Mouse (Mus musculus): ENCODE results near the gene Reps2. TPM values are rescaled to one million over a fixed set of nuclear protein-coding genes. Genes with fewer than 3 reads are reported as not detected.

The Reps2 gene
- total RNA-seq (2015; ENCODE audit: low replicate concordance), result 9.2 and 12.6 TPM in 2 replicates
- 0.45 and 2.1 TPM in 2 replicates for total RNA-seq (2017; ENCODE audit: low replicate concordance)

GRCm38 (mm10) chrX:162643091-162643788 lies at the start of gene Reps2:
TSS of gene Reps2 (minus strand) at chrX:162643649.
- peak; percentile 94 for ATAC-seq (replicated peaks; ENCODE audit: low FRiP score, poor library complexity, severe bottlenecking)

GRCm38 (mm10) chrX:162691272-162691671 lies 47.8 kb upstream of the Reps2 start:
- no peak for ATAC-seq (replicated peaks; ENCODE audit: low FRiP score, poor library complexity, severe bottlenecking)

- ATAC-seq (replicated peaks; ENCODE audit: low FRiP score, poor library complexity, severe bottlenecking), result no peak
These were observed 41.9 kb upstream of the Reps2 start for GRCm38 (mm10) chrX:162685394-162685793.

- peak; percentile 82 for ATAC-seq (replicated peaks; ENCODE audit: low FRiP score, poor library complexity, severe bottlenecking)
These were observed 36.1 kb upstream of the Reps2 start for GRCm38 (mm10) chrX:162679506-162679905.

- peak; percentile 93 for ATAC-seq (replicated peaks; ENCODE audit: low FRiP score, poor library complexity, severe bottlenecking)
These were observed 35.4 kb upstream of the Reps2 start for GRCm38 (mm10) chrX:162678820-162679219.

GRCm38 (mm10) chrX:162666166-162666565 lies 22.7 kb upstream of the Reps2 start:
- no peak for ATAC-seq (replicated peaks; ENCODE audit: low FRiP score, poor library complexity, severe bottlenecking)

GRCm38 (mm10) chrX:162660182-162660581 lies 16.7 kb upstream of the Reps2 start:
- ATAC-seq (replicated peaks; ENCODE audit: low FRiP score, poor library complexity, severe bottlenecking), result no peak

- ATAC-seq (replicated peaks; ENCODE audit: low FRiP score, poor library complexity, severe bottlenecking), result no peak
These were observed 10.1 kb upstream of the Reps2 start for GRCm38 (mm10) chrX:162653518-162653917.

- no peak for ATAC-seq (replicated peaks; ENCODE audit: low FRiP score, poor library complexity, severe bottlenecking)
These were observed 9.0 kb upstream of the Reps2 start for GRCm38 (mm10) chrX:162652445-162652844.

- ATAC-seq (replicated peaks; ENCODE audit: low FRiP score, poor library complexity, severe bottlenecking), result no peak
These were observed 7.7 kb upstream of the Reps2 start for GRCm38 (mm10) chrX:162651125-162651524.

GRCm38 (mm10) chrX:162643789-162644092 lies 292 bp upstream of the Reps2 start:
- ATAC-seq (replicated peaks; ENCODE audit: low FRiP score, poor library complexity, severe bottlenecking), result no peak

GRCm38 (mm10) chrX:162642402-162643090 lies 903 bp downstream of the Reps2 start:
- peak; percentile 68 for ATAC-seq (replicated peaks; ENCODE audit: low FRiP score, poor library complexity, severe bottlenecking)

- 0 out of 2 replicates have a peak, but pooled peaks have one; percentile 46 for ATAC-seq (replicated peaks; ENCODE audit: low FRiP score, poor library complexity, severe bottlenecking)
These were observed 1.7 kb downstream of the Reps2 start for GRCm38 (mm10) chrX:162641764-162642163.

GRCm38 (mm10) chrX:162635159-162635558 lies 8.3 kb downstream of the Reps2 start:
- ATAC-seq (replicated peaks; ENCODE audit: low FRiP score, poor library complexity, severe bottlenecking), result no peak

- ATAC-seq (replicated peaks; ENCODE audit: low FRiP score, poor library complexity, severe bottlenecking), result no peak
These were observed 21.4 kb downstream of the Reps2 start for GRCm38 (mm10) chrX:162622091-162622437.

GRCm38 (mm10) chrX:162621194-162622090 lies 22.0 kb downstream of the Reps2 start:
- ATAC-seq (replicated peaks; ENCODE audit: low FRiP score, poor library complexity, severe bottlenecking), result no peak

- ATAC-seq (replicated peaks; ENCODE audit: low FRiP score, poor library complexity, severe bottlenecking), result no peak
These were observed 23.7 kb downstream of the Reps2 start for GRCm38 (mm10) chrX:162619705-162620104.

- no peak for ATAC-seq (replicated peaks; ENCODE audit: low FRiP score, poor library complexity, severe bottlenecking)
These were observed 24.9 kb downstream of the Reps2 start for GRCm38 (mm10) chrX:162618547-162618946.

GRCm38 (mm10) chrX:162606113-162606512 lies 37.3 kb downstream of the Reps2 start:
- ATAC-seq (replicated peaks; ENCODE audit: low FRiP score, poor library complexity, severe bottlenecking), result peak; percentile 63; the same call in 1 of the 2 replicates

- no peak for ATAC-seq (replicated peaks; ENCODE audit: low FRiP score, poor library complexity, severe bottlenecking)
These were observed 43.8 kb downstream of the Reps2 start for GRCm38 (mm10) chrX:162599666-162600065.
